Mouse (Mus musculus) neutrophil, adult 65 days (primary cell): ENCODE measurements around the gene Bhlha9. TPM values are rescaled to one million over a fixed set of nuclear protein-coding genes. Genes with fewer than 3 reads are reported as not detected.

ENCODE experiments used
- total RNA-seq: library from RNA; stranded (reverse); gene quantifications from 2 replicates; pipeline ENCODE4 v1.2.4, GENCODE M21; 2023

The Bhlha9 gene
- total RNA-seq, result not detected in 2 replicates

DNA sequence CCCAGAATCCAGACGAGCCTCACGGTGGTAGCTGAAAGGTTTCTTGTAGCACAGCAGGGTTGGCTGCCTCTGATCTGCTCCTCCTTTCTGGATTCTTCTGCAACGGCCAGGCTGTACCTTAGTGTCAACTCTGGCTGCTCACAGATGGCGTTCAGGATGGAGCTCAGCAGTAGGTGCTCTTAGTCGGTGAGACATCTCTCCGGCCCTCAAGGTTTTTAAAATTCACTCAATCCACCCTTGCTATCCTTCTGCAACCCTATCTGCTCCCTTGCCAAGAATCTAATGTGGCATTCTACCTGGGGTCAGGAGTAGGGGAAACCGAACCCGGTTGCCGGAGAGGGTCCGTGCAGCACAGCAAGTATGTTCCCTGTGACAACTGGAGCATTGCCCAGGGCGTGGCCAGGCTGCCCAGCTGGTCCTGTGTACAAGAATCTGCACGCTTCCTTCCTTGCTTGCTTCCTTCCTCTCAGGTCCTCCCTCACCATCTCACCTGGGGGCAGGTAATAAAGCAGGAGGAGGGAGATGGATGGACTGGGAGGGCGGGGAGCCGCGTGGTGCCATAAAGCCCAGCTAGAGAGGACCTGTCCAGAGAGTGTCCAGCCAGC, at the start of gene Bhlha9:
TSS of gene Bhlha9 (plus strand) at position 600 of the 605 bp plus-strand sequence.

DNA sequence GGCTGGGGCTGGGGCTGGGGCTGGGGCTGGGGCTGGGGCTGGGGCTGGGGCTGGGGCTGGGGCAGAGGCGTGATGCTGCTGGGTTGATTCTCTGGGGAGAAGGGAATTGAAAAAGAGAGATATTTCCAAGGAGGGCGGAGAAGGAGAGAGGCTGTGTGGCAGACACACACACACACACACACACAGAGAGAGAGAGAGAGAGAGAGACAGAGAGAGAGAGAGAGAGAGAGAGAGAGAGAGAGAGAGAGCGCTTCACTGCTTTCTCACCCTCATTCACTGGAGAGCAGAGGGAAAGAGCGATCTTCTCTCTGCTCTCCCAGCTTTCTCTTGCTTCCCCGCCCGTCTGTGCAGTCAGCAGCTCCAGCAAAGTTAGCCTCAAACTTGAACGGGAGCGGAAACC, 7.2 kb downstream of the Bhlha9 start, which contains the start of gene Trarg1:
TSS of gene Trarg1 (plus strand) at position 301 of the 400 bp plus-strand sequence.

Other genes starting within 250 kb of the Bhlha9 start
- gene Abr, start 50.2 kb upstream of the Bhlha9 start, total RNA-seq, result 113 and 161 TPM in 2 replicates
- not detected in 2 replicates for gene Trarg1, start 7.3 kb downstream of the Bhlha9 start, total RNA-seq
- 42.0 and 49.0 TPM in 2 replicates for gene Gosr1, start 91.1 kb downstream of the Bhlha9 start, total RNA-seq
- gene Cpd, start 174.5 kb downstream of the Bhlha9 start, total RNA-seq, result 82.6 and 103 TPM in 2 replicates
- gene Tmigd1, start 229.7 kb downstream of the Bhlha9 start, total RNA-seq, result not detected in 2 replicates